Mouse (Mus musculus) neural tube, embryonic 12.5 days (tissue): ENCODE data around the gene Cct7. TPM values are rescaled to one million over a fixed set of nuclear protein-coding genes. Genes with fewer than 3 reads are reported as not detected.
"Not testable (repeated sequence)": the region's sequence is repeated elsewhere in the genome, so short reads cannot be mapped to it uniquely, and the experiment has no call there.

Experiments used
- ATAC-seq: fragments of 200-750 bp; cut with Nextera tagmentation; 2 replicates; pipeline ENCODE4 v1.8.0; 2017; ENCODE audit warnings: low read depth, mild to moderate bottlenecking, moderate TSS enrichment, moderate library complexity; ENCODE audit not compliant: low FRiP score
- H3K27ac ChIP-seq: fragments of 300-500 bp; sonication (generic); 2 replicates; pipeline ENCODE4 v1.5.1; 2016
- H3K27me3 ChIP-seq: fragments of 300-500 bp; sonication (generic); replicated peaks from 2 replicates; pipeline ENCODE4 v1.6.1; 2016; ENCODE audit warnings: mild to moderate bottlenecking
- H3K36me3 ChIP-seq: fragments of 300-500 bp; sonication (generic); 2 replicates; pipeline ENCODE4 v1.6.1; 2016; ENCODE audit warnings: mild to moderate bottlenecking
- H3K4me1 ChIP-seq: fragments of 300-500 bp; sonication (generic); 2 replicates; pipeline ENCODE4 v1.6.1; 2016
- H3K4me2 ChIP-seq: fragments of 300-500 bp; sonication (generic); replicated peaks from 2 replicates; pipeline ENCODE4 v1.6.1; 2016; ENCODE audit warnings: mild to moderate bottlenecking
- H3K4me3 ChIP-seq: fragments of 300-500 bp; sonication (generic); 2 replicates; pipeline ENCODE4 v1.5.1; 2016
- H3K9ac ChIP-seq: fragments of 300-500 bp; sonication (generic); 2 replicates; pipeline ENCODE4 v1.6.1; 2016; ENCODE audit warnings: mild to moderate bottlenecking
- H3K9me3 ChIP-seq: fragments of 300-500 bp; sonication (generic); 2 replicates; pipeline ENCODE4 v1.6.1; 2016; ENCODE audit warnings: mild to moderate bottlenecking
- WGBS: fragments of 180-500 bp; shearing (Covaris S2); methylation state at CpG from one replicate; pipeline ENCODE4 v1.1.7; 2016; 5-methylcytosine and 5-hydroxymethylcytosine counted together
- polyA plus RNA-seq: library from polyadenylated mRNA; unstranded; fragments of >200 nt; fragmentation: Nextera tagmentation; extraction: Ambion mirVana; gene quantifications from 2 replicates; pipeline ENCODE4 v1.2.1, GENCODE M21; 2016

Cct7 gene
- polyA plus RNA-seq, 1 experiment from 2014 or later = 590 TPM

- Histone ChIP-seq H3K4me2 (no peak overlapping the region), H3K36me3 (peaks cover 32% of the 10 kb centered on the region), H3K4me3 (no peak overlapping the region), H3K9me3 (no peaks in the 10 kb centered on the region), H3K9ac (no peak overlapping the region), H3K27ac (no peak overlapping the region), H3K4me1 (peaks cover 3% of the 10 kb centered on the region; the same call in 1 of the 2 replicates), H3K27me3 (no peaks in the 10 kb centered on the region)
- whole genome bisulfite sequencing = 91% methylated on average over 1 of the region's 1 CpGs
- ATAC-seq = no peak
Measured at GRCm38 (mm10) chr6:85436204-85436603, 15.1 kb upstream of the Cct7 start.

- no peak for ATAC-seq
- peaks cover 3% of the 10 kb centered on the region; the same call in 1 of the 2 replicates for H3K4me1 ChIP-seq
- no peaks in the 10 kb centered on the region for H3K27me3 ChIP-seq
- H3K27ac ChIP-seq = no peak overlapping the region
- 89% methylated on average over 5 of the region's 6 CpGs for WGBS
- H3K36me3 ChIP-seq = peaks cover 36% of the 10 kb centered on the region
- H3K4me3 ChIP-seq = no peak overlapping the region
- no peak overlapping the region for H3K9ac ChIP-seq
- no peaks in the 10 kb centered on the region for H3K9me3 ChIP-seq
- H3K4me2 ChIP-seq = no peak overlapping the region
Measured at GRCm38 (mm10) chr6:85436631-85437030, 14.7 kb upstream of the Cct7 start.

- Histone ChIP-seq H3K27me3 (no peaks in the 10 kb centered on the region), H3K4me3 (no peak overlapping the region), H3K9me3 (no peaks in the 10 kb centered on the region), H3K27ac (no peak overlapping the region), H3K4me2 (no peak overlapping the region), H3K4me1 (no peaks in the 10 kb centered on the region), H3K36me3 (peaks cover 71% of the 10 kb centered on the region), H3K9ac (no peak overlapping the region)
- ATAC-seq = no peak
- 93% methylated on average over 4 of the region's 4 CpGs for WGBS
Measured at GRCm38 (mm10) chr6:85441142-85441541, 10.2 kb upstream of the Cct7 start.

- Histone ChIP-seq H3K27me3 (no peaks in the 10 kb centered on the region), H3K4me1 (no peaks in the 10 kb centered on the region), H3K4me2 (no peak overlapping the region), H3K9ac (no peak overlapping the region), H3K36me3 (peaks cover 74% of the 10 kb centered on the region), H3K4me3 (no peak overlapping the region), H3K9me3 (no peaks in the 10 kb centered on the region), H3K27ac (no peak overlapping the region)
- no peak for ATAC-seq
- 88% methylated on average over 3 of the region's 3 CpGs for WGBS
Measured at GRCm38 (mm10) chr6:85443488-85444233, 7.7 kb upstream of the Cct7 start.

GRCm38 (mm10) chr6:85444266-85444965 is 6.9 kb upstream of the Cct7 start:
- H3K4me1 ChIP-seq = no peaks in the 10 kb centered on the region
- H3K9ac ChIP-seq = no peak overlapping the region
- H3K4me2 ChIP-seq = no peak overlapping the region
- no peaks in the 10 kb centered on the region for H3K27me3 ChIP-seq
- 91% methylated on average over 8 of the region's 8 CpGs for WGBS
- H3K9me3 ChIP-seq = no peaks in the 10 kb centered on the region
- H3K27ac ChIP-seq = no peak overlapping the region
- no peak overlapping the region for H3K4me3 ChIP-seq
- no peak for ATAC-seq
- peaks cover 67% of the 10 kb centered on the region for H3K36me3 ChIP-seq

- Histone ChIP-seq H3K27ac (no peak overlapping the region), H3K4me3 (no peak overlapping the region), H3K4me2 (no peak overlapping the region), H3K9ac (no peak overlapping the region), H3K9me3 (no peaks in the 10 kb centered on the region), H3K36me3 (peaks cover 58% of the 10 kb centered on the region), H3K4me1 (no peaks in the 10 kb centered on the region), H3K27me3 (no peaks in the 10 kb centered on the region)
- 82% methylated on average over 5 of the region's 5 CpGs for WGBS
- no peak for ATAC-seq
Measured at GRCm38 (mm10) chr6:85445286-85445685, 6.0 kb upstream of the Cct7 start.

GRCm38 (mm10) chr6:85447351-85447750 is 4.0 kb upstream of the Cct7 start:
- Histone ChIP-seq H3K4me2 (no peak overlapping the region), H3K27me3 (no peaks in the 10 kb centered on the region), H3K9ac (no peak overlapping the region), H3K36me3 (peaks cover 37% of the 10 kb centered on the region), H3K4me1 (0 out of 2 replicates have a peak, but pooled peaks cover 6% of the 10 kb centered on the region), H3K9me3 (no peaks in the 10 kb centered on the region), H3K27ac (no peak overlapping the region), H3K4me3 (no peak overlapping the region)
- no peak for ATAC-seq
- 88% methylated on average over 6 of the region's 6 CpGs for WGBS

GRCm38 (mm10) chr6:85450140-85450539 is 1.2 kb upstream of the Cct7 start:
- H3K4me1 ChIP-seq = peaks cover 29% of the 10 kb centered on the region
- not testable (repeated sequence) for ATAC-seq, H3K9ac ChIP-seq

GRCm38 (mm10) chr6:85451664-85452410 is 523 bp downstream of the Cct7 start, which contains the start of gene Pradc1:
Gene Pradc1, minus strand, starts transcription at chr6:85451970.
- peak within 1 kb of the TSS; percentile 94 for H3K4me2 ChIP-seq
- peak within 1 kb of the TSS; percentile 72 for H3K4me3 ChIP-seq
- peak within 1 kb of the TSS; percentile 94 for H3K9ac ChIP-seq
- H3K36me3 ChIP-seq = peaks cover 2% of the 10 kb centered on the region; the same call in 1 of the 2 replicates
- no peaks in the 10 kb centered on the region for H3K9me3 ChIP-seq
- H3K27ac ChIP-seq = peak within 1 kb of the TSS; percentile 86
- peak; percentile 91 for ATAC-seq
- H3K4me1 ChIP-seq = peaks cover 37% of the 10 kb centered on the region
- H3K27me3 ChIP-seq = no peaks in the 10 kb centered on the region
- under 1% methylated on average over 54 of the region's 54 CpGs for WGBS

More at GRCm38 (mm10) chr6:85450140-85450539, 1.2 kb upstream of the Cct7 start:
- Histone ChIP-seq H3K36me3 (peaks cover 19% of the 10 kb centered on the region), H3K4me2 (peak overlapping the region; percentile 94)
- WGBS = 56% methylated on average over 1 of the region's 1 CpGs
- not testable (repeated sequence) for H3K27me3 ChIP-seq, H3K27ac ChIP-seq, H3K9me3 ChIP-seq, H3K4me3 ChIP-seq

GRCm38 (mm10) chr6:85452411-85452665 is 1.0 kb downstream of the Cct7 start:
- H3K27me3 ChIP-seq = no peaks in the 10 kb centered on the region
- peak overlapping the region; percentile 86 for H3K27ac ChIP-seq
- peak overlapping the region; percentile 94 for H3K9ac ChIP-seq
- H3K4me2 ChIP-seq = peak overlapping the region; percentile 94
- no peaks in the 10 kb centered on the region for H3K36me3 ChIP-seq
- H3K9me3 ChIP-seq = no peaks in the 10 kb centered on the region
- peaks cover 37% of the 10 kb centered on the region for H3K4me1 ChIP-seq
- peak overlapping the region; percentile 72 for H3K4me3 ChIP-seq
- WGBS = under 1% methylated on average over 15 of the region's 15 CpGs
- ATAC-seq = no peak

- H3K9me3 ChIP-seq = no peaks in the 10 kb centered on the region
- H3K4me3 ChIP-seq = peak overlapping the region; percentile 72
- no peak for ATAC-seq
- 14% methylated on average over 7 of the region's 7 CpGs for WGBS
- H3K4me2 ChIP-seq = peak overlapping the region; percentile 94
- H3K4me1 ChIP-seq = peaks cover 37% of the 10 kb centered on the region
- H3K9ac ChIP-seq = peak overlapping the region; percentile 94
- no peaks in the 10 kb centered on the region for H3K36me3 ChIP-seq
- no peaks in the 10 kb centered on the region for H3K27me3 ChIP-seq
- H3K27ac ChIP-seq = no peak overlapping the region
Measured at GRCm38 (mm10) chr6:85452816-85453215, 1.5 kb downstream of the Cct7 start.

- Histone ChIP-seq H3K9ac (no peak overlapping the region), H3K9me3 (no peaks in the 10 kb centered on the region), H3K4me3 (no peak overlapping the region), H3K4me1 (peaks cover 9% of the 10 kb centered on the region), H3K36me3 (peaks cover 57% of the 10 kb centered on the region), H3K27me3 (no peaks in the 10 kb centered on the region), H3K27ac (no peak overlapping the region), H3K4me2 (no peak overlapping the region)
- no peak for ATAC-seq
- WGBS = 87% methylated on average over 2 of the region's 2 CpGs
Measured at GRCm38 (mm10) chr6:85459621-85460020, 8.3 kb downstream of the Cct7 start.
